Mouse (Mus musculus): ENCODE measurements around the gene Nacad. TPM values are rescaled to one million over a fixed set of nuclear protein-coding genes. Genes with fewer than 3 reads are reported as not detected.

Gene Nacad
- polyA plus RNA-seq, 1 experiment from 2014 or later = 2.5 TPM

- no peak for TF ChIP-seq CTCF (IDR thresholded peaks at IDR 0.05; ENCODE audit: low read depth)
- 94% methylated on average over 2 of the region's 2 CpGs for WGBS
- Histone ChIP-seq H3K27me3 (ENCODE audit: insufficient read depth, low read length) (no peaks in the 10 kb centered on the region), H3K4me2 (no peak overlapping the region), H3K27ac (ENCODE audit: low read depth) (no peak overlapping the region), H3K4me3 (ENCODE audit: low read depth, low read length) (no peak overlapping the region), H3K9ac (no peak overlapping the region), H3K9me3 (ENCODE audit: low read depth, low read length) (no peaks in the 10 kb centered on the region), H3K4me1 (ENCODE audit: insufficient read depth) (peaks cover 5% of the 10 kb centered on the region), H3K36me3 (ENCODE audit: insufficient read depth) (peaks cover 19% of the 10 kb centered on the region; the same call in 1 of the 2 replicates)
- ATAC-seq (ENCODE audit: insufficient read depth) (no peak), DNase-seq (no peak)
Measured at GRCm38 (mm10) chr11:6549770-6550169, 56.1 kb downstream of the Nacad start.

Other genes with a start within 250 kb of the Nacad start
- gene Zmiz2, start 217.0 kb downstream of the Nacad start, polyA plus RNA-seq (2014; fragmentation: Nextera tagmentation; extraction: Ambion mirVana) = 11.8 and 12.9 TPM in 2 replicates
- gene Ppia, start 190.6 kb downstream of the Nacad start, polyA plus RNA-seq (2014; fragmentation: Nextera tagmentation; extraction: Ambion mirVana) = 6,177 and 6,257 TPM in 2 replicates
- 562 and 581 TPM in 2 replicates for gene H2afv, start 161.6 kb downstream of the Nacad start, polyA plus RNA-seq (2014; fragmentation: Nextera tagmentation; extraction: Ambion mirVana)
- gene Purb, start 130.1 kb downstream of the Nacad start, polyA plus RNA-seq (2014; fragmentation: Nextera tagmentation; extraction: Ambion mirVana) = 25.9 and 27.9 TPM in 2 replicates
- 1.2 and 2.1 TPM in 2 replicates for gene Myo1g, start 85.1 kb downstream of the Nacad start, polyA plus RNA-seq (2014; fragmentation: Nextera tagmentation; extraction: Ambion mirVana)
- 88.8 and 94.3 TPM in 2 replicates for gene Ccm2, start 59.2 kb downstream of the Nacad start, polyA plus RNA-seq (2014; fragmentation: Nextera tagmentation; extraction: Ambion mirVana)
- 43.2 and 46.6 TPM in 2 replicates for gene Tbrg4, start 20.0 kb upstream of the Nacad start, polyA plus RNA-seq (2014; fragmentation: Nextera tagmentation; extraction: Ambion mirVana)
- not detected in 2 replicates for gene Wap, start 32.6 kb upstream of the Nacad start, polyA plus RNA-seq (2014; fragmentation: Nextera tagmentation; extraction: Ambion mirVana)
- gene Ramp3, start 52.5 kb upstream of the Nacad start, polyA plus RNA-seq (2014; fragmentation: Nextera tagmentation; extraction: Ambion mirVana) = 1.2 and 1.9 TPM in 2 replicates
- not detected in 2 replicates for gene Gm11983, start 231.6 kb upstream of the Nacad start, polyA plus RNA-seq (2014; fragmentation: Nextera tagmentation; extraction: Ambion mirVana)

All from lung, embryonic 14.5 days (tissue).